Mouse (Mus musculus): ENCODE results near the gene Abca7. TPM values are rescaled to one million over a fixed set of nuclear protein-coding genes. Genes with fewer than 3 reads are reported as not detected.
A peak's percentile ranks its signal among the peaks of the same experiment; 100 is the strongest.

The Abca7 gene
- polyA plus RNA-seq (2015; fragmentation: Nextera tagmentation; extraction: Ambion mirVana): 4.2 and 5.1 TPM in 2 replicates

GRCm38 (mm10) chr10:79996272-79997033 lies at the start of gene Abca7:
Gene Abca7, plus strand, starts transcription at chr10:79996494.
- ATAC-seq: peak; percentile 93
- Histone ChIP-seq H3K4me3 (ENCODE audit: low read length) (peak within 1 kb of the TSS; percentile 53), H3K9me3 (ENCODE audit: control insufficient read depth, low read length) (peaks cover 3% of the 10 kb centered on the region), H3K4me1 (ENCODE audit: control insufficient read depth, insufficient read depth, low read depth, low read length) (peaks cover 18% of the 10 kb centered on the region), H3K4me2 (ENCODE audit: low read length) (peak within 1 kb of the TSS; percentile 88), H3K27ac (ENCODE audit: low read depth, low read length) (peak within 1 kb of the TSS; percentile 70), H3K36me3 (ENCODE audit: control insufficient read depth, insufficient read depth, low read length) (no peaks in the 10 kb centered on the region), H3K27me3 (replicated peaks; ENCODE audit: control insufficient read depth, insufficient read depth, low read length) (no peaks in the 10 kb centered on the region; the same call in none of the 2 replicates), H3K9ac (ENCODE audit: low read depth, low read length) (peak within 1 kb of the TSS; percentile 66)
- under 1% methylated on average over 34 of the region's 34 CpGs for WGBS

GRCm38 (mm10) chr10:79946752-79947322 lies 49.5 kb upstream of the Abca7 start:
- no peak overlapping the region for H3K27ac ChIP-seq (ENCODE audit: low read depth, low read length)
- H3K4me2 ChIP-seq (ENCODE audit: low read length): no peak overlapping the region
- no peak for ATAC-seq
- H3K4me1 ChIP-seq (ENCODE audit: control insufficient read depth, insufficient read depth, low read depth, low read length): peaks cover 4% of the 10 kb centered on the region; the same call in 1 of the 2 replicates
- no peak overlapping the region; the same call in 1 of the 2 replicates for H3K9ac ChIP-seq (ENCODE audit: low read depth, low read length)
- no peaks in the 10 kb centered on the region for H3K9me3 ChIP-seq (ENCODE audit: control insufficient read depth, low read length)
- H3K4me3 ChIP-seq (ENCODE audit: low read length): no peak overlapping the region
- 15% methylated on average over 7 of the region's 7 CpGs for WGBS
- H3K27me3 ChIP-seq (replicated peaks; ENCODE audit: control insufficient read depth, insufficient read depth, low read length): no peaks in the 10 kb centered on the region
- peaks cover 13% of the 10 kb centered on the region; the same call in 1 of the 2 replicates for H3K36me3 ChIP-seq (ENCODE audit: control insufficient read depth, insufficient read depth, low read length)

- Histone ChIP-seq H3K4me2 (ENCODE audit: low read length) (no peak overlapping the region), H3K36me3 (ENCODE audit: control insufficient read depth, insufficient read depth, low read length) (peaks cover 13% of the 10 kb centered on the region; the same call in 1 of the 2 replicates), H3K27me3 (replicated peaks; ENCODE audit: control insufficient read depth, insufficient read depth, low read length) (no peaks in the 10 kb centered on the region), H3K4me1 (ENCODE audit: control insufficient read depth, insufficient read depth, low read depth, low read length) (peaks cover 4% of the 10 kb centered on the region; the same call in 1 of the 2 replicates), H3K9ac (ENCODE audit: low read depth, low read length) (no peak overlapping the region; the same call in 1 of the 2 replicates), H3K9me3 (ENCODE audit: control insufficient read depth, low read length) (no peaks in the 10 kb centered on the region), H3K27ac (ENCODE audit: low read depth, low read length) (no peak overlapping the region), H3K4me3 (ENCODE audit: low read length) (no peak overlapping the region)
- WGBS: 75% methylated on average over 6 of the region's 6 CpGs
- ATAC-seq: no peak
Measured at GRCm38 (mm10) chr10:79947502-79947901, 48.8 kb upstream of the Abca7 start.

- H3K9ac ChIP-seq (ENCODE audit: low read depth, low read length): no peak overlapping the region
- no peak overlapping the region for H3K27ac ChIP-seq (ENCODE audit: low read depth, low read length)
- H3K4me1 ChIP-seq (ENCODE audit: control insufficient read depth, insufficient read depth, low read depth, low read length): peaks cover 4% of the 10 kb centered on the region; the same call in 1 of the 2 replicates
- no peak for ATAC-seq
- H3K4me3 ChIP-seq (ENCODE audit: low read length): no peak overlapping the region
- WGBS: 95% methylated on average over 4 of the region's 4 CpGs
- H3K27me3 ChIP-seq (replicated peaks; ENCODE audit: control insufficient read depth, insufficient read depth, low read length): no peaks in the 10 kb centered on the region
- H3K9me3 ChIP-seq (ENCODE audit: control insufficient read depth, low read length): no peaks in the 10 kb centered on the region
- H3K4me2 ChIP-seq (ENCODE audit: low read length): no peak overlapping the region
- H3K36me3 ChIP-seq (ENCODE audit: control insufficient read depth, insufficient read depth, low read length): peaks cover 18% of the 10 kb centered on the region; the same call in 1 of the 2 replicates
Measured at GRCm38 (mm10) chr10:79949873-79950272, 46.4 kb upstream of the Abca7 start.

- Histone ChIP-seq H3K9me3 (ENCODE audit: control insufficient read depth, low read length) (no peaks in the 10 kb centered on the region), H3K9ac (ENCODE audit: low read depth, low read length) (no peak overlapping the region), H3K27ac (ENCODE audit: low read depth, low read length) (no peak overlapping the region), H3K4me2 (ENCODE audit: low read length) (no peak overlapping the region), H3K4me1 (ENCODE audit: control insufficient read depth, insufficient read depth, low read depth, low read length) (peaks cover 3% of the 10 kb centered on the region; the same call in 1 of the 2 replicates), H3K36me3 (ENCODE audit: control insufficient read depth, insufficient read depth, low read length) (peaks cover 18% of the 10 kb centered on the region; the same call in 1 of the 2 replicates), H3K4me3 (ENCODE audit: low read length) (no peak overlapping the region), H3K27me3 (replicated peaks; ENCODE audit: control insufficient read depth, insufficient read depth, low read length) (no peaks in the 10 kb centered on the region)
- 81% methylated on average over 18 of the region's 18 CpGs for WGBS
- ATAC-seq: no peak
Measured at GRCm38 (mm10) chr10:79950661-79951060, 45.6 kb upstream of the Abca7 start.

GRCm38 (mm10) chr10:79953946-79954345 lies 42.3 kb upstream of the Abca7 start:
- Histone ChIP-seq H3K36me3 (ENCODE audit: control insufficient read depth, insufficient read depth, low read length) (peaks cover 11% of the 10 kb centered on the region; the same call in 1 of the 2 replicates), H3K9ac (ENCODE audit: low read depth, low read length) (no peak overlapping the region), H3K4me3 (ENCODE audit: low read length) (no peak overlapping the region), H3K27me3 (replicated peaks; ENCODE audit: control insufficient read depth, insufficient read depth, low read length) (no peaks in the 10 kb centered on the region), H3K4me2 (ENCODE audit: low read length) (no peak overlapping the region), H3K4me1 (ENCODE audit: control insufficient read depth, insufficient read depth, low read depth, low read length) (no peaks in the 10 kb centered on the region), H3K9me3 (ENCODE audit: control insufficient read depth, low read length) (no peaks in the 10 kb centered on the region), H3K27ac (ENCODE audit: low read depth, low read length) (no peak overlapping the region)
- WGBS: 81% methylated on average over 6 of the region's 6 CpGs
- ATAC-seq: no peak

GRCm38 (mm10) chr10:79955691-79956090 lies 40.6 kb upstream of the Abca7 start:
- H3K4me2 ChIP-seq (ENCODE audit: low read length): no peak overlapping the region
- H3K27ac ChIP-seq (ENCODE audit: low read depth, low read length): no peak overlapping the region
- H3K9ac ChIP-seq (ENCODE audit: low read depth, low read length): no peak overlapping the region
- peaks cover 3% of the 10 kb centered on the region for H3K4me1 ChIP-seq (ENCODE audit: control insufficient read depth, insufficient read depth, low read depth, low read length)
- no peaks in the 10 kb centered on the region for H3K27me3 ChIP-seq (replicated peaks; ENCODE audit: control insufficient read depth, insufficient read depth, low read length)
- no peak for ATAC-seq
- peaks cover 10% of the 10 kb centered on the region; the same call in 1 of the 2 replicates for H3K36me3 ChIP-seq (ENCODE audit: control insufficient read depth, insufficient read depth, low read length)
- WGBS: 77% methylated on average over 9 of the region's 9 CpGs
- H3K4me3 ChIP-seq (ENCODE audit: low read length): no peak overlapping the region
- no peaks in the 10 kb centered on the region for H3K9me3 ChIP-seq (ENCODE audit: control insufficient read depth, low read length)

GRCm38 (mm10) chr10:79956643-79957154 lies 39.6 kb upstream of the Abca7 start:
- H3K4me2 ChIP-seq (ENCODE audit: low read length): no peak overlapping the region
- no peak for ATAC-seq
- no peaks in the 10 kb centered on the region for H3K27me3 ChIP-seq (replicated peaks; ENCODE audit: control insufficient read depth, insufficient read depth, low read length)
- no peak overlapping the region for H3K27ac ChIP-seq (ENCODE audit: low read depth, low read length)
- H3K9ac ChIP-seq (ENCODE audit: low read depth, low read length): no peak overlapping the region
- H3K4me3 ChIP-seq (ENCODE audit: low read length): no peak overlapping the region
- WGBS: 24% methylated on average over 4 of the region's 4 CpGs
- H3K4me1 ChIP-seq (ENCODE audit: control insufficient read depth, insufficient read depth, low read depth, low read length): peaks cover 9% of the 10 kb centered on the region
- H3K36me3 ChIP-seq (ENCODE audit: control insufficient read depth, insufficient read depth, low read length): peaks cover 6% of the 10 kb centered on the region; the same call in 1 of the 2 replicates
- H3K9me3 ChIP-seq (ENCODE audit: control insufficient read depth, low read length): no peaks in the 10 kb centered on the region
